ENCODE assay signal across 24 mouse cellular contexts in the genomic region with DNA sequence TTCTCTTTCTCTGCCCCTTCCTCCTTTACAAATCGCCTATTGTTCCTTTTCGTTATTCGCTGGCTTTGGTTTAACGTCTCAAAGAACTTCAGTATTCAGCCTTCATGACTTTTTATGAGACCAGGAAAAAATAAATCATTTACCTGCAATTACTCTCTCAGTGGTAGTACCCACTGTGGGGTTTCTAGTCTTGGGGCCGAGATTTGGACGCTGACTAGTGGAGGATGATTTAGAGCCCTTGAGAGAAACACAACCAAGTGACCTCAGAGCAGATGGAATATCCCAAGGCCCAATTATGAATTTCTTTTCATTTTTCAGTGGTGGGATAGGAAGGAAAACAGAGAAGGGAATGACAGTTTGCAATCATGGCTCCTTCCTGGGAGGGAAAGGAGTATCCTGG.
DNase-seq lines count a peak whose midpoint lies in the region; ATAC-seq and TF ChIP-seq lines count a peak whose summit lies in the region.
"Had no signal": no experiment of that assay in that cellular context is flagged by ENCODE, and none has a peak within 500 bp of the region (broad histone marks: within the 10 kb centered on the region; RNA-seq: fewer than 3 reads in every experiment).

No protein-coding gene starts in this region.

- H3K4me2 ChIP-seq in intestine, embryonic 14.5 days (ENCODE audit: low read length) = no peak overlapping the region
- H3K4me2 ChIP-seq in intestine, embryonic 15.5 days (replicated peaks) = no peak overlapping the region
- no peak overlapping the region for H3K4me2 ChIP-seq in kidney, embryonic 15.5 days
- no peak overlapping the region for H3K4me2 ChIP-seq in kidney, postnatal 0 days (ENCODE audit: low read length)
- H3K4me2 ChIP-seq: embryonic facial prominence, embryonic 12.5 days; forebrain, embryonic 13.5 days; forebrain, embryonic 15.5 days had no signal

- H3K9ac ChIP-seq in intestine, embryonic 14.5 days (ENCODE audit: low read length) = no peak overlapping the region
- H3K9ac ChIP-seq in intestine, embryonic 15.5 days = no peak overlapping the region
- H3K9ac ChIP-seq in kidney, embryonic 15.5 days = no peak overlapping the region
- no peak overlapping the region for H3K9ac ChIP-seq in kidney, postnatal 0 days (ENCODE audit: low read depth, low read length)
- H3K9ac ChIP-seq: embryonic facial prominence, embryonic 12.5 days; forebrain, embryonic 13.5 days; forebrain, embryonic 15.5 days had no signal

- ATAC-seq in intestine, embryonic 14.5 days (replicated peaks; ENCODE audit: low FRiP score, low TSS enrichment, low read depth) = no peak
- ATAC-seq in intestine, embryonic 15.5 days = no peak
- peak; percentile 68 for ATAC-seq in kidney, embryonic 15.5 days (replicated peaks; ENCODE audit: low FRiP score)
- ATAC-seq in kidney, postnatal 0 days (replicated peaks; ENCODE audit: low FRiP score, low read depth) = no peak
- ATAC-seq: activated CD4-positive, CD25-positive, alpha-beta regulatory T cell, adult 4 months; CD4-positive, CD25-positive, alpha-beta regulatory T cell, adult 4 months; forebrain, embryonic 13.5 days; forebrain, embryonic 15.5 days; Patski had no signal

- 56% methylated on average over 6 of the region's 6 CpGs for WGBS in intestine, embryonic 14.5 days
- 65% methylated on average over 6 of the region's 6 CpGs for WGBS in intestine, embryonic 15.5 days
- 23% methylated on average over 6 of the region's 6 CpGs for WGBS in kidney, embryonic 15.5 days
- 23% methylated on average over 6 of the region's 6 CpGs for WGBS in kidney, postnatal 0 days

- H3K4me3 ChIP-seq in intestine, embryonic 14.5 days (ENCODE audit: low read depth, low read length) = no peak overlapping the region
- no peak overlapping the region for H3K4me3 ChIP-seq in intestine, embryonic 15.5 days (replicated peaks)
- no peak overlapping the region for H3K4me3 ChIP-seq in kidney, embryonic 15.5 days (replicated peaks)
- no peak overlapping the region for H3K4me3 ChIP-seq in kidney, postnatal 0 days (replicated peaks; ENCODE audit: low read depth, low read length)
- H3K4me3 ChIP-seq: embryonic facial prominence, embryonic 10.5 days; embryonic facial prominence, embryonic 12.5 days; forebrain, embryonic 13.5 days; forebrain, embryonic 15.5 days had no signal

- H3K27me3 ChIP-seq in intestine, embryonic 14.5 days (replicated peaks; ENCODE audit: control insufficient read depth, insufficient read depth, low read length) = no peaks in the 10 kb centered on the region
- no peaks in the 10 kb centered on the region for H3K27me3 ChIP-seq in intestine, embryonic 15.5 days (replicated peaks)
- no peaks in the 10 kb centered on the region for H3K27me3 ChIP-seq in kidney, embryonic 15.5 days
- no peaks in the 10 kb centered on the region for H3K27me3 ChIP-seq in kidney, postnatal 0 days (ENCODE audit: insufficient read depth, low read length)
- H3K27me3 ChIP-seq: CH12.LX; forebrain, embryonic 13.5 days; forebrain, embryonic 15.5 days had no signal

- H3K9me3 ChIP-seq in intestine, embryonic 14.5 days (ENCODE audit: control insufficient read depth, low read length) = peaks cover 5% of the 10 kb centered on the region; the same call in 1 of the 2 replicates
- H3K9me3 ChIP-seq in intestine, embryonic 15.5 days = no peaks in the 10 kb centered on the region
- 0 out of 2 replicates have a peak, but pooled peaks cover 4% of the 10 kb centered on the region for H3K9me3 ChIP-seq in kidney, embryonic 15.5 days (replicated peaks)
- H3K9me3 ChIP-seq in kidney, postnatal 0 days (replicated peaks; ENCODE audit: low read length) = 0 out of 2 replicates have a peak, but pooled peaks cover 5% of the 10 kb centered on the region
- H3K9me3 ChIP-seq: embryonic facial prominence, embryonic 12.5 days; forebrain, embryonic 13.5 days; forebrain, embryonic 15.5 days; G1E had no signal

- peak overlapping the region; percentile 43; the same call in 1 of the 2 replicates for H3K27ac ChIP-seq in intestine, embryonic 14.5 days (ENCODE audit: low read depth)
- no peak overlapping the region for H3K27ac ChIP-seq in intestine, embryonic 15.5 days
- H3K27ac ChIP-seq in kidney, embryonic 15.5 days = peak overlapping the region; percentile 78
- peak overlapping the region; percentile 25; the same call in 1 of the 2 replicates for H3K27ac ChIP-seq in kidney, postnatal 0 days
- H3K27ac ChIP-seq: embryonic facial prominence, embryonic 10.5 days; embryonic facial prominence, embryonic 12.5 days; forebrain, embryonic 13.5 days; forebrain, embryonic 15.5 days had no signal

- no peaks in the 10 kb centered on the region for H3K4me1 ChIP-seq in intestine, embryonic 14.5 days (replicated peaks; ENCODE audit: control insufficient read depth, insufficient read depth, low read length)
- H3K4me1 ChIP-seq in intestine, embryonic 15.5 days (replicated peaks) = no peaks in the 10 kb centered on the region
- H3K4me1 ChIP-seq in kidney, embryonic 15.5 days = peaks cover 21% of the 10 kb centered on the region
- no peaks in the 10 kb centered on the region for H3K4me1 ChIP-seq in kidney, postnatal 0 days (replicated peaks; ENCODE audit: insufficient read depth, low read length)
- H3K4me1 ChIP-seq: embryonic facial prominence, embryonic 10.5 days; forebrain, embryonic 13.5 days; forebrain, embryonic 15.5 days had no signal

- H3K36me3 ChIP-seq in intestine, embryonic 14.5 days (ENCODE audit: control insufficient read depth, insufficient read depth, low read length) = no peaks in the 10 kb centered on the region
- no peaks in the 10 kb centered on the region for H3K36me3 ChIP-seq in intestine, embryonic 15.5 days
- H3K36me3 ChIP-seq in kidney, embryonic 15.5 days = 0 out of 2 replicates have a peak, but pooled peaks cover 11% of the 10 kb centered on the region
- no peaks in the 10 kb centered on the region for H3K36me3 ChIP-seq in kidney, postnatal 0 days (ENCODE audit: insufficient read depth, low read length)
- H3K36me3 ChIP-seq: embryonic facial prominence, embryonic 10.5 days; embryonic facial prominence, embryonic 12.5 days had no signal

- TF ChIP-seq CTCF in kidney, postnatal 0 days (IDR thresholded peaks at IDR 0.05; ENCODE audit: low read depth) = no peak

- DNase-seq in intestine, embryonic 14.5 days (ENCODE audit: low spot score) = no peak
- DNase-seq in kidney, postnatal 4 days = no peak
- DNase-seq in kidney, postnatal 0 days (ENCODE audit: low spot score) = peak; percentile 23
- DNase-seq in kidney, adult 9 months = no peak
- DNase-seq: adrenal gland, adult 8-10 months; adrenal gland, postnatal 14 days; adrenal gland, postnatal 36 days; B cell, adult 2 months; cerebellum, adult 11-12 months; cerebellum, adult 2 months; cerebellum, adult 9-10 months; cerebellum, postnatal 10 days; cerebellum, postnatal 25 days had no signal
